Comparison of ENCODE assay signal across 9 mouse cellular contexts in genomic region chr16:21204367-21205092, GRCm38 (mm10). TPM values are rescaled to one million over a fixed set of nuclear protein-coding genes. Genes with fewer than 3 reads are reported as not detected.
A peak's percentile ranks its signal among the peaks of the same experiment; 100 is the strongest.
DNase-seq lines count a peak whose midpoint lies in the region; ATAC-seq lines count a peak whose summit lies in the region.
"Had no signal": no experiment of that assay in that cellular context is flagged by ENCODE, and none has a peak within 500 bp of the region (broad histone marks: within the 10 kb centered on the region; RNA-seq: fewer than 3 reads in every experiment).

Gene Ephb3 (plus strand): TSS chr16:21204755.

- peak within 1 kb of the TSS; percentile 74 for H3K4me3 ChIP-seq in heart, embryonic 12.5 days
- peak within 1 kb of the TSS; percentile 81 for H3K4me3 ChIP-seq in kidney, embryonic 16.5 days (ENCODE audit: low read length)

- H3K27me3 ChIP-seq in heart, embryonic 12.5 days (replicated peaks): no peaks in the 10 kb centered on the region
- peaks cover 9% of the 10 kb centered on the region for H3K27me3 ChIP-seq in kidney, embryonic 16.5 days (ENCODE audit: insufficient read depth, low read length)

- peak; percentile 79 for DNase-seq in CD4-positive, CD25-positive, alpha-beta regulatory T cell, adult 2 months (ENCODE audit: low read depth, low spot score)
- peak; percentile 37 for DNase-seq in c-Kit-negative CD71-positive TER-119-positive erythroid progenitor cells, embryonic 14.5 days (ENCODE audit: low read depth, low spot score)
- DNase-seq in fat pad, adult 2 months (ENCODE audit: extremely low read depth, low read depth, low spot score): peak; percentile 63
- peak; percentile 94 for DNase-seq in liver
- peak; percentile 85 to 90 for DNase-seq in spleen, postnatal 4 days (ENCODE audit: low spot score in 2 of 2)

- peak within 1 kb of the TSS; percentile 82 for H3K4me2 ChIP-seq in heart, embryonic 12.5 days
- peak within 1 kb of the TSS; percentile 72 for H3K4me2 ChIP-seq in kidney, embryonic 16.5 days (replicated peaks; ENCODE audit: low read depth, low read length)

- H3K4me1 ChIP-seq in heart, embryonic 12.5 days (replicated peaks): peaks cover 42% of the 10 kb centered on the region
- peaks cover 40% of the 10 kb centered on the region for H3K4me1 ChIP-seq in kidney, embryonic 16.5 days (ENCODE audit: insufficient read depth, low read length)

- WGBS in heart, embryonic 12.5 days: under 1% methylated on average over 51 of the region's 51 CpGs
- WGBS in kidney, embryonic 16.5 days: under 1% methylated on average over 50 of the region's 51 CpGs

- peak within 1 kb of the TSS; percentile 96 for H3K9ac ChIP-seq in heart, embryonic 12.5 days
- peak within 1 kb of the TSS; percentile 84 for H3K9ac ChIP-seq in kidney, embryonic 16.5 days (replicated peaks; ENCODE audit: low read length)

- ATAC-seq in heart, embryonic 12.5 days (ENCODE audit: insufficient number of reproducible peaks, low FRiP score): peak; percentile 96
- peak; percentile 99 for ATAC-seq in kidney, embryonic 16.5 days (ENCODE audit: low FRiP score, low TSS enrichment)
- ATAC-seq in monocyte, adult 5-6 weeks (replicated peaks; ENCODE audit: insufficient number of reproducible peaks, low FRiP score, low TSS enrichment, poor library complexity, severe bottlenecking): peak; percentile 52

- H3K9me3 ChIP-seq in heart, embryonic 12.5 days (replicated peaks): no peaks in the 10 kb centered on the region
- H3K9me3 ChIP-seq in kidney, embryonic 16.5 days (ENCODE audit: low read length): no peaks in the 10 kb centered on the region

- H3K36me3 ChIP-seq in heart, embryonic 12.5 days: 0 out of 2 replicates have a peak, but pooled peaks cover 3% of the 10 kb centered on the region
- H3K36me3 ChIP-seq in kidney, embryonic 16.5 days (ENCODE audit: insufficient read depth, low read length): no peaks in the 10 kb centered on the region

- H3K27ac ChIP-seq in heart, embryonic 12.5 days (ENCODE audit: poor library complexity, severe bottlenecking): peak within 1 kb of the TSS; percentile 80
- H3K27ac ChIP-seq in kidney, embryonic 16.5 days (ENCODE audit: low read length): peak within 1 kb of the TSS; percentile 68
- H3K27ac ChIP-seq: macrophage had no signal

RNA-seq across cellular contexts. Expression of gene Ephb3, which starts in this region (rescaled TPM):
- 24.0 and 25.4 TPM in 2 replicates for polyA plus RNA-seq in heart, embryonic 12.5 days (2016; fragmentation: Nextera tagmentation; extraction: Ambion mirVana)
- polyA plus RNA-seq in kidney, embryonic 16.5 days (2015; fragmentation: Nextera tagmentation; extraction: Ambion mirVana): 21.8 and 23.4 TPM in 2 replicates
- total RNA-seq in monocyte, adult 5-6 weeks (2017): not detected in 3 replicates

Comparison
In these comparisons a context has a peak if more than half of its experiments do, and no peak if none do; other contexts are left out.
1. Peak in every context shown above with its lines: DNase-seq, ATAC-seq, H3K4me3 ChIP-seq and H3K27ac ChIP-seq.
2. Peak in ATAC-seq in monocyte, adult 5-6 weeks; RNA of the gene not detected or under 1 TPM.
3. DNase-seq: peak in every context shown above with its lines; median percentile 94 in liver; 88 in spleen, postnatal 4 days; 79 in CD4-positive, CD25-positive, alpha-beta regulatory T cell, adult 2 months; 63 in fat pad, adult 2 months; 37 in c-Kit-negative CD71-positive TER-119-positive erythroid progenitor cells, embryonic 14.5 days.